Mouse (Mus musculus) kidney, adult 11 months (tissue): ENCODE data around the gene Olfr146.

Source experiments
- DNase-seq: peaks from one replicate; pipeline ENCODE4 v3.0.0; 2022

Olfr146 gene

DNA sequence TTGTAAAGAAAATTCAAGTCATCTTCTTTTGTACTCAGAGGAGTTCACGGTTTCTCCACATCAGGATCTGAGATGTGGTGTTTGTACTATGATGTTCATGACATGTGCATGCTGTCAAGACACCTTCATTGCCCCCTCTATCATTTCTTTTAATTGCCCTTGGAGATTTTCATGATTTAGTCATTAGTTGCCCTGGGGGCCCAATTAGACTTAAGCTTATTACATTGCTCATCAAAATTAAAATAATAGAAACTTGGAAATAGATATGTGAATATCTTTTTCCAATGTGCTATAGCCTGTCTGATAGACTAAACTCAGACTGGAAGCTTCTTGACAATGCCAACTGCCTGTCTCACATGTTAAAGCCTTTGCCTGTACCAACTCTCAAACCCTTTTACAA is at the start of gene Olfr146:
Gene Olfr146, minus strand, starts transcription at position 101 of the 400 bp plus-strand sequence.
- DNase-seq: no peak

DNA sequence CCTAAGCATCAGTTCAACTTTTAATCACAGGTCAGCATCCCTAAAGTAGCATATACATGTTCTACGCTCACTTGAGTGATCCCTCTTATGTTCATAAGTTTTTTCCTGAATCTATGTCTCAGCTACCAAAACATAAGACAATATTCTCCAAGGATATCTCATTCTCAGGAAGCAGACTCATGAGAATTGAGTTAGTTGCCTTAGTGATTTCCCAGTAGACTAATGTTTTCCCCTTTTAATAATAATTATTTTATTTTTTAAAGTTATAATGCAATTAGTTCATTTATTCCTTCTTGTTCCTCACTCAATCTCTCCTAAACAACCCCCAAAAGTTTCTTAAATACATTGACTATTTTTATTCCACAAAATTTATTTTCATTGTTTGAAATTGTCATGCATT is 41.7 kb upstream of the Olfr146 start, which contains the start of gene Olfr937:
Gene Olfr937, minus strand, starts transcription at position 101 of the 400 bp plus-strand sequence.
- no peak for DNase-seq

DNA sequence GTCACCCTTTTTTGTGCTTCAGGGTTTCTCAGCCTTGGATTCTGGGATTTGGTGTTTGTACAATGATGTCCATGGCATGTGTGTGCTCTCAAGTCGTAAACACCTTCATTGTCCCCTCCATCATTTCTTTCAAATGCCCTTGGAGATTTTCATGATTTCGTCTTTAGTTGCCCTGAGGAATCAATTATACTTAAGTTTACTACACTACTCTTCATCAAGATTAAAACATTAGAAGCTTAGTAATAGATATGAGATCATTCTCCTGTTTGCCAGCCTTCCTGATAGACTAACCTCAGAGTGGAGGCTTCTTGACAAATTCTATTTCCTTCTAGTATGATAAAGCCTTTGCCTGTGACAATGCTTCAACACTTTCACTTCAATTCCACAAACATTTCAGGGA is 23.6 kb downstream of the Olfr146 start, which contains the start of gene Olfr935:
Gene Olfr935, minus strand, starts transcription at position 101 of the 400 bp plus-strand sequence.
- DNase-seq: no peak

DNA sequence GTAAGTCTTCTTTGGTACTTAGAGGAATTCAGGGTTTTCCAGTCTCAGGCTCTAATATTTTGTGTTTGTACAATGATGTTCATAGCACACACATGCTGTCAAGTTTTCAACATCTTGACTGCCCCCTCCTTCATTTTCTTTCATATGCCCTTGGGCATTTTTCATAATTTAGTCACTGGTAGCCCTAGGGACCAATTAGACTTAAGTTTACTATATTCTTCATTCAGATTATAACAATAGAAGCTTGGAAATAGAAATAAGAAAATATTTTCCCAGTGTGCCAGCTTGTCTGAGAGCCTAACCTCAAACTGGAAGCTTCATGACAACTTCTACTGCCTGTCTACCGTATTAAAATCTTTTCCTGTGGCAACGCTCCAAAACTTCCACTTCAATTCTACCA is 35.0 kb downstream of the Olfr146 start, which contains the start of gene Olfr934:
Gene Olfr934, minus strand, starts transcription at position 101 of the 400 bp plus-strand sequence.
- DNase-seq: no peak

DNA sequence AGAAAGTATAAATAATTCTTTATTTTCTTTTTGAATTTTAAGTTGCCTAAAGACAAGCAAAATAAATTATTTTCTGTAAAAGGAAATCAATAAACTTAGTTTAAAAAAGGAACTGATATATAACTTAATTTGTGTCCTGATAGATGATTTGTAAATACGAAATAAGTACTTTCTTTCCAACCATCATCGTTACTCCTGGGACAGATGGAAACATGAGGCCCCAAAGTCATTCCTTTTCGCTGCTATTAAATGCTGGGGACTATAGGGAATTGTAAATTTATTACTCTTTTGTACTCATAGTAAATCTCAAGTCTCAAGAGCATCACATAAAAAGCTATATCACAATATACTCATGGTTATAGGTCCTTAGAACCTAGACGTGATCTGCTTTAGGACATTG is 51.2 kb downstream of the Olfr146 start, which contains the start of gene Olfr933:
Gene Olfr933, plus strand, starts transcription at position 301 of the 400 bp plus-strand sequence.
- DNase-seq: no peak
